Mouse (Mus musculus): Measurements from ENCODE around the gene Ctsd. TPM values are rescaled to one million over a fixed set of nuclear protein-coding genes. Genes with fewer than 3 reads are reported as not detected.

Ctsd gene
- polyA plus RNA-seq (2017; shearing (Covaris generic)), result 100 to 1,000 TPM; 374 to 473 TPM

DNA sequence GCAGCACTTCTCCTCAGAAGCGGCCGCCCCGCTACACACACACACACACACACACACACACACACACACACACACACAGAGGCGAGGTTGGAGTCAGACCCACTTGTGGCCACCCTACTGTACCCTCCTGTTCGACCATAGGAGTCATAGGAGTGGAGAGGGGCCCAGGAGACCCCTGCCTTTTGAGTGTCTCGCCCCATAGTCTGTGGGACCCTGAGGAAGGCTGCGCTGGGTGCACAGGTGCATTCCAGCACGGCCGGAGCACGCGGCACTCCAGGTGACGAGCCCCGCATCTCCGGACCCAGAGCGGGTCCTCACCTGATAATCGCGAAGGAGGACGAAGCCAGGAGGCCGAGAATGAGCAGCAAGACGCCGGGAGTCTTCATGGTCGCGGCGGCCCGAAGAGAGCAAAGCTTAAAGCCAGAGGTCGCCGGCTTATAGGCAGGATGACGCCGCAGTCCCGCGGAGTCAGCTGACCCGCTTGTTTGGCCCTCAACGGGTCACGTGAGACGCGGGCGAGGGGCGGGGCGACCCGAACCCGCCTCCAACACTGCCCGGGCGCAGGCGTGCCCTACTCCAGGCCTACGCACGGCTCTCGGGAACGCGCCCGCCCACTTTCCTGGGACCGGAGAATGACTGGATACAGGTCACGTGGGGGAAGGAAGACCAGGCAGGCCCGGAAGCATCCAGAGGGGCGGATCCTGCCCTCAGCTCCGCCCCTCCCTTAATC is at the start of gene Ctsd:
TSS of gene Ctsd (minus strand) at position 620 of the 730 bp plus-strand sequence.

GRCm38 (mm10) chr7:142434137-142434865 is 46.5 kb upstream of the Ctsd start, which contains the start of gene Syt8:
Syt8 (plus strand) TSS chr7:142434850.

DNA sequence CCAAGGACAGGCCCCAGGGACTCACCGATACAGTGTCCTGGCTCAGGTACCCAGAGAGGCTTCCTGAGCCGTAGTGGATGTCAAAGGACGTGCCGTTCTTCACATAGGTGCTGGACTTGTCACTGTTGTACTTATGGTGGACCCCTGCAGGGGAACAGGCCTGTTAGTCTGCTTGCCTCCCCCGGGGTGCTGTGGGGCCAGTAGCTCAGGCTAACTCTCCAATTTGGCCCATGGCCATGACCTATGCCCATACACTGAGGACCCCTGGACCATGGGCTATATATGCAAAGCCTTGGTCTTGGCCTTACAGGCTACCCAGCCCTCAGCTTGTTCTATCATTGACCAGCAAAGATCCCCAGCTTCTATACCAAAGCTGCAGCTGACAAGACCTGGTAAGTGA is 5.3 kb downstream of the Ctsd start, which contains the start of gene Gm49369:
TSS of gene Gm49369 (minus strand) at position 101 of the 400 bp plus-strand sequence.

DNA sequence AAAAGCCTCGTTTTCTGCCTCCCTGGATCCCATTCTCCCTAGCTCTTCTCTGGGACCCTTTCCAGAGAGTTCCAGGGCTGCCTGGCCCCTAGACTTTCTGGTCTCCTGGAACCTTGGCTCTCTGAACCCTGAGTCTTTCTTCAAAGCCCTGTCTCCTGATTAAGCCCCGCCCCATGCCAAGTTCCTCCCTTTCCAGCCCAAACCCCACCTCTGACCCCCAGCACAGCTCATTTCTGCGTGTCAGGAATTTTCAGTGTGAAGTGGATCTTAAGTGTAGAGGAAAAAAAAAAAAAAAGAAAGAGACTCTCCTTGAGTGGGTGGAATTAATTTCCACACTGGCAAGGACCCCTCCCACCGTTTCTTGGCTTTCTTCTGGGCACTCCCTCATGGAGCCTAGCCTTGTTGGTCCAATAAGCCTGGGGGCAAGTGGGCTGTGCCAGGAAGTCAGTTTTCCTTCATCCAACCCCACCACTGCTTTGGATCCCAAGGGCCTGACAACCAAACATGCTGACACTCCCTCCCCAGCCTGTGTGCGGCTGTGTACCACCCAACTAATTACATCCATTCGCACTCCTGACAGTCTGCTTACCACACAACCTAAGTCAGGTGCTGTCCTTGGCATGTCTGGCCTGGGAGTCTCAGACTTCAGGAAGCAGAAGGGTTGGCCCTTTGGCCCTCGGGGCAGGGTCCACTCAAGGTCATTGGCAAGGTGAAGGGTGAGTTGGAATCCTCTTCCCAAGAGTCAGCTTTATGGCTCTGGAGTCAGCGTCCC is 14.0 kb downstream of the Ctsd start, which contains the start of gene Ifitm10:
TSS of gene Ifitm10 (minus strand) at position 113 of the 772 bp plus-strand sequence.

Other genes starting within 250 kb of the Ctsd start
- gene Gm45337, start 243.4 kb downstream of the Ctsd start, polyA plus RNA-seq (2017; shearing (Covaris generic)), result not detected
- not detected for gene Gm29735, start 230.9 kb downstream of the Ctsd start, polyA plus RNA-seq (2017; shearing (Covaris generic))
- gene Gm4553, start 222.3 kb downstream of the Ctsd start, polyA plus RNA-seq (2017; shearing (Covaris generic)), result under 1 TPM in 1 of 2 experiments, not detected in 1; 0.75 TPM
- gene Krtap5-2, start 212.0 kb downstream of the Ctsd start, polyA plus RNA-seq (2017; shearing (Covaris generic)), result under 1 TPM in 1 of 2 experiments, not detected in 1; 0.20 TPM
- gene Gm10153, start 197.6 kb downstream of the Ctsd start, polyA plus RNA-seq (2017; shearing (Covaris generic)), result not detected
- gene Krtap5-3, start 186.7 kb downstream of the Ctsd start, polyA plus RNA-seq (2017; shearing (Covaris generic)), result not detected
- gene Gm7579, start 176.2 kb downstream of the Ctsd start, polyA plus RNA-seq (2017; shearing (Covaris generic)), result not detected
- gene Krtap5-5, start 158.1 kb downstream of the Ctsd start, polyA plus RNA-seq (2017; shearing (Covaris generic)), result not detected
- not detected for gene Gm40460, start 147.0 kb downstream of the Ctsd start, polyA plus RNA-seq (2017; shearing (Covaris generic))
- gene Gm2431, start 129.7 kb downstream of the Ctsd start, polyA plus RNA-seq (2017; shearing (Covaris generic)), result not detected
- gene Gm4559, start 113.7 kb downstream of the Ctsd start, polyA plus RNA-seq (2017; shearing (Covaris generic)), result not detected
- not detected for gene Krtap5-1, start 90.9 kb downstream of the Ctsd start, polyA plus RNA-seq (2017; shearing (Covaris generic))
- gene Krtap5-4, start 84.5 kb downstream of the Ctsd start, polyA plus RNA-seq (2017; shearing (Covaris generic)), result not detected
- gene Ifitm10, start 14.3 kb downstream of the Ctsd start, polyA plus RNA-seq (2017; shearing (Covaris generic)), result 10 to 100 TPM in 1 of 2 experiments, 1 to 10 TPM in 1; 6.1 to 10.4 TPM
- gene Gm49369, start 5.4 kb downstream of the Ctsd start, polyA plus RNA-seq (2017; shearing (Covaris generic)), result under 1 TPM; 0.74 to 0.75 TPM
- gene Syt8, start 46.8 kb upstream of the Ctsd start, polyA plus RNA-seq (2017; shearing (Covaris generic)), result under 1 TPM in 1 of 2 experiments, not detected in 1; 0.68 TPM
- gene Tnni2, start 53.8 kb upstream of the Ctsd start, polyA plus RNA-seq (2017; shearing (Covaris generic)), result under 1 TPM in 1 of 2 experiments, not detected in 1; 0.51 TPM
- 1,000 to 10,000 TPM; 1,045 to 1,500 TPM for gene Lsp1, start 72.8 kb upstream of the Ctsd start, polyA plus RNA-seq (2017; shearing (Covaris generic))
- 1 to 10 TPM; 2.6 to 3.5 TPM for gene Tnnt3, start 110.8 kb upstream of the Ctsd start, polyA plus RNA-seq (2017; shearing (Covaris generic))
- 1 to 10 TPM; 4.7 to 8.8 TPM for gene Mrpl23, start 144.6 kb upstream of the Ctsd start, polyA plus RNA-seq (2017; shearing (Covaris generic))